Mouse (Mus musculus): ENCODE data around the gene Duoxa2.

GRCm38 (mm10) chr2:122309647-122310046 is 10.9 kb downstream of the Duoxa2 start:
- TF ChIP-seq CTCF (IDR thresholded peaks at IDR 0.05; ENCODE audit: low read depth) (no peak), EP300 (IDR thresholded peaks at IDR 0.05; ENCODE audit: low read depth) (no peak)
